Mouse (Mus musculus): ENCODE measurements around the gene Tmem94.

Gene Tmem94

DNA sequence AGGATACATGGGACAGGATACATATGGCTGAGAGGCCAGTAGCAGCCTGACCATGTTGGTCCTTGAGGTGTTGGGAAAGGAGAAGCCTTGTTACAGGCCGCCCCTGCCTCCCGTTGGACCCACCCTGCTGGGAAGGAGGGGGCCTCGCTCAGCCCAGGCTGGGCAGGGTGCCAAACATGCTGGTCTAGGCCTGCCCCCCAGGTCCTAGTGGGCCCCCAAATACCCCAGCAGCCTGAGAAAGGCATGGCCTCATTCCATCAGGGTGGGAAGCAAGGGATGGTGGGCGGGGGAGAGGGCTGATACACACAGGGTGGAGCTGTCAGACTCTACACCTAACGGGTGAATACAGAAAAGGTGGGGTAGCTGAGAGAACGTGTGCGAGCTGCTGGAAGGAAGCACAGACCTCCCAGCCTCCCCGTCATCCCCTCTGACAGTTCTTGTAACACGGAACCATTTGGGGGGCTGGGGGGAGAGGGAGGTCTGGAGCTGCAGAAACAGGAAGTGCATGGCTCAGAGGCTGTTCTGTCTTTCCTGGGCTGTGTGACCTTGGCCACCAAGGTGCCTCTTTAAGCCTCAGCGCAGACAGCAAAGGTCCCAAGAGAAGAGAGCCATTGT lies 43.6 kb downstream of the Tmem94 start:
- no peak for DNase-seq (ENCODE audit: low read depth)

- DNase-seq (ENCODE audit: low read depth) = no peak
Observed at GRCm38 (mm10) chr11:115809311-115809781, 44.1 kb downstream of the Tmem94 start.

DNA sequence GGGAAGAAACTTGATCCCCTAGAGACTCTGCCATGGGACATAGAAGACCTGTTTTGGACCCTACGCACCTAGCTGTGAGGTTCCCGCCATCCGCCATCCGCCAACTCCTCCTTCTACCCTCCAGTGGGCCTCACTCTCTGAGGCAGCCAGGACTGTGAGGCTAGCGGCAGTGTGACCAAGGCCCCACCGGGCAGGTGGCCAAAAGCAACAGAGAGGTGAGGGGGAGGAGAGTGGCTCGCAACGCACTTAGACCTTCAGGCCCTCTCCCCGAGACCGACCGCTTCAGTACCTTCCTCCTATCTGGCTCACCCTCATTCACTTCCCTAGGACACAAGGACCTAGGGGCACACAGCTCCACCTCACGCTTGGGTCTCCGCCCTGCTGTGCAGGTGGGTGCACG lies 45.1 kb downstream of the Tmem94 start:
- no peak for DNase-seq (ENCODE audit: low read depth)

DNA sequence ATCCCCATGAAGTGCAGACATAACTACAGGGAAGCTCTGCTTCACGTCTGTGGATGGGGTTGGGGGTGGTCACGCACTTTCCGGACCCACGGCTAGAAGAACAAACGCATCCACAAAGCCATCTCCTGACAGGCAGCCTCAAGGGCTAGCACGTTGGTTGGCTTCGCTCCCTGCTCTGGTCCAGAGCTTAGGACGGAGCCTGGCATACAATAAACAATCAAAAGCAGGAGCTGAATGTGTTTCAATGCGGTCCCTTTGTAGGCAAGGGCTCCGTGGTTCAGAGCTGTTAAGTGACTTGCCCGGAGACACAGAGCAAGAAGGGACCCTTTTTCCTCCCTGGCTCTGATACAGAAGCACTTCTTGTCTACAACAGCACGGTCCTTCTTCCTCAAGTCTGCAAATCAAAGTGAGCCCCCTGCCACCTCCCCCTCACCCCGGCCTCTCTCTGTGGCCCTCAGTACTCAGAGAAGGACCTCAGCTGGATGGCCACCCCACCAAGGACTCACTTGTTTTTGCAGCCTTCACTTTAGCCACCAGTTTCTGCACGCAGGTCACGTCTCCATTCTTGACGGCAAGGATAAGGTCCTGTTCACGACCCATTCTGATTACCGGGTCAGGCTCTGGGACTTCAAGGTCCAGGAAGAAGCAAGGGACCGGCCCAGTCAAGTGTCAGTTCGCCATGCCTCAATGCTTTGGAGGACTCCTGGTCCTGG lies 46.3 kb downstream of the Tmem94 start:
- DNase-seq (ENCODE audit: low read depth) = no peak

DNA sequence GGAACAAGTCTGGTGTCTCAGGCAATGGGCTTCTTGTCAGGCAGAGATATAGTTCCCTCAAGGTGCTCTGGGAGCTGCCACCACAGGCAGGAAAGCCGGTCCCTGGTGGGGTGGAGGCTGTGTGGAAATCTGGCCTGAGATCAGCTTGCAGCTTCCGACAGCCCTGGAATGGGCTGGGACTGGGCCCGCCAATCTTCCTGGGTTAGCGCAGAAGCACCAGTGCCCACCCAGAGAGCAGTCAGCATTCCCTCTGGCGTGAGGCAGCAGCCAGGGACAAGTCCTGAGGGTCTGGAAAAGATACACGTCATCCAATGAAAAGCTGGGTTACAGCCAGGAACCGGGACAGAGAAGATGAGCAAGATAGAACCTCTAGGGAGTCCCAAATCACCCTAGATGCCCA lies 46.9 kb downstream of the Tmem94 start:
- DNase-seq (ENCODE audit: low read depth) = no peak

DNA sequence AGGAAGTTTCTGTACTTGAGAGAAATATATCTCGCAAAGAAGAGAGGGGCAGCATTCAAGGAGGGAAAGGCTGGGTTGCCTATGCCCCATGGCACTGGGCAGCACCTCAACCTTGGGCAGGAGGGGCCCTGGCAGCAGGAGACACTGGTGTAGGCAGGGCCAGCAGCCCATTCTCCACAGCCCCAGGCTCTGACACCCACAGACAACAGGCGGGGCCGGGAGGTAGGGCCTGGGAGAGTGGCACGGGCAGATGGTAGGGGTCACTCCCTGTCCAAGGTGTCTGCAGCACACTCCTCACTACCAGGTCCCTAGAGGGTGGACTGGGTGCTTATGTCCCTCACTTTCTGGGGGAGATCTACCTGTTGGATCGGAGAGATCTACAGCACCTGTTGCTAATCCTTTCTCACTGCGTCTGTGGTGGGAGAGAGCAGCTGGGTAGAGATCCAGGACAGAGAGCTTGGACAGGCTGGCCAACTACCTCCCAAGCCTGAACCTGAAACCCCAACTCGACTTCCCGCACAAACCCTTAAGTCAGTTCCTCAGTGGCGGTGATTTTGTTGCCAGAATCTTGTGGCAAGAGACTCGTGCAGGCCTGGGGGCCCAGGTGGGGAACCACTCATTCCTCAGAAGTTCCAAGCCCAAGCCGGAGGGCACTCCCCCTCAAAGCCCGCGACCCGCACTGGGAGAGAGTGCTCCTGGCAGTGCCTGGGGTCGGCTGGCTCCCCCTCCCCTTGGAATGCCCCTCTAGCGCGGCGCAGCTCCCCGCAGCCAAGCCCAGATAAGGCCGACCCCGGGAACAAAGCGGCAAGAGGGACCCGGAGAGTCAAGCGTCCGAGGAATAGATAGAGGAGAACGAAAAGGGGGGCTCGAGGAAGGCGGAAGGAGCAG lies 47.5 kb downstream of the Tmem94 start:
- peak; percentile 41 for DNase-seq (ENCODE audit: low read depth)

DNA sequence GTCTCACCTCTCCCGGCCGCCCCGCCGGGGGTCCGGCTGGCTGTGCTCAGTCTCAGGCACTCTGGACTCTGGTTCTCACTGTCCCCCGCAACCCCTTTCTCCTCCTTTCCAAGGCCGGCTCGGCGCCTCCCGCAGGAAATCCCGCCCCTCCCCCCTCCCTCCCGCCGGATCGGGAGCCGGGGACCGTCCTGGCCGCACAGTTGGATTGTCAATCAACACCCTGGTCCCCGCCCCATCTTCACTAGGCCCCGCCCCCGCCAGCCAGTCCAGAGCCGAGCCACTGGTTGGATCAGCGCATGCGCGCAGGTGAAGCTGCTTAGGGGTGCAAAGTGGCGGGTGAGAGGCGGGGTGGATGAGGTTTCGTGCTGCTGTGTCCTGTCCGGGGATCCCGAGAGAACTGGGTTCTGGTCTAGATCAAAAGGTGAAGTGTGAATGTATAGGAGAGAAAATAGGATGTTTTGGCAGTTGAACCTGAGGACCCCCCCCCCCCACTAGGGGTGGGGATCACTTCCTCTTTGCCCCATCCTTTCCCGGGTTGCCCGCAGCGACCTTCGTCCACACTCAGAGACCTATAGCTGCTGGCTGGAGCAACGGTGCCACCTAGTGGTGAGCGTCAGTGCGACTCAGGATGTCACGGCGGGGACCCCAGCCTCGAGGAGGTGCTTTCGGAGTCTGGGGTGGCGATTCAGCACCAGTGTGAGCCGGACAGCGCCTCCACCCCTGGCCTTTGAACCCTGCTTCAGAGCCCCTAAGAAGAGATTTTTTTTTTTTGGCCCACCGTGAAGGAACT lies 48.5 kb downstream of the Tmem94 start, which contains the start of gene Caskin2:
Gene Caskin2 (minus strand): TSS at position 133 of the 790 bp plus-strand sequence.
- DNase-seq (ENCODE audit: low read depth) = peak; percentile 98

- peak; percentile 87 for DNase-seq (ENCODE audit: low read depth)
Observed at GRCm38 (mm10) chr11:115814605-115815450, 49.6 kb downstream of the Tmem94 start, which contains the start of gene Tsen54. TSS of gene Tsen54 (plus strand) at chr11:115814724.

- DNase-seq (ENCODE audit: low read depth) = no peak
Observed at GRCm38 (mm10) chr11:115817331-115817730, 52.1 kb downstream of the Tmem94 start.

GRCm38 (mm10) chr11:115819915-115820623 lies 54.8 kb downstream of the Tmem94 start:
- DNase-seq (ENCODE audit: low read depth) = no peak

GRCm38 (mm10) chr11:115821001-115821400 lies 55.8 kb downstream of the Tmem94 start:
- no peak for DNase-seq (ENCODE audit: low read depth)

GRCm38 (mm10) chr11:115823774-115824740 lies 58.8 kb downstream of the Tmem94 start, which contains the start of gene Llgl2:
TSS of gene Llgl2 (plus strand) at chr11:115824049.
- DNase-seq (ENCODE audit: low read depth) = peak; percentile 88

DNA sequence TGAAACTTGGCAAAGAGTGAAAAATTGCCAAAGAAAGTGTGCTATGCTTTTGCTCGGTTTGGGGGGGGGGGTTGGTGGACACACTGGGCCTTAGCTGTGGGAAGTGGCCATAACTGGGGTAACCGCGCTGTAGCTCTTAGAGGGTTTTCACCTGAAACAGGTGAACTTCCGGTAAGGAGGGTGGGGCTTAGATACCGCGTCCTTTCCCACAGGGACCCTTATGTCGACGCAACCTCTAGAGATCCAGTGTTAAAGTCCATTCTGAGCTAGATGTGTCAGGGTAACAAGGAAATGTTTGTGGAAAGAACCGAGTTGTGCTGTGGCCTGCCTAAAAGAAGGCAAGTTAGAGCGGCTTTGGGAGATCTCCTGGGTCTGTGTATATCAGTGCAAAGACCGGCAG lies 59.6 kb downstream of the Tmem94 start:
- peak; percentile 26 for DNase-seq (ENCODE audit: low read depth)

GRCm38 (mm10) chr11:115826487-115826886 lies 61.3 kb downstream of the Tmem94 start:
- DNase-seq (ENCODE audit: low read depth) = no peak

GRCm38 (mm10) chr11:115827624-115828023 lies 62.4 kb downstream of the Tmem94 start:
- DNase-seq (ENCODE audit: low read depth) = no peak

DNA sequence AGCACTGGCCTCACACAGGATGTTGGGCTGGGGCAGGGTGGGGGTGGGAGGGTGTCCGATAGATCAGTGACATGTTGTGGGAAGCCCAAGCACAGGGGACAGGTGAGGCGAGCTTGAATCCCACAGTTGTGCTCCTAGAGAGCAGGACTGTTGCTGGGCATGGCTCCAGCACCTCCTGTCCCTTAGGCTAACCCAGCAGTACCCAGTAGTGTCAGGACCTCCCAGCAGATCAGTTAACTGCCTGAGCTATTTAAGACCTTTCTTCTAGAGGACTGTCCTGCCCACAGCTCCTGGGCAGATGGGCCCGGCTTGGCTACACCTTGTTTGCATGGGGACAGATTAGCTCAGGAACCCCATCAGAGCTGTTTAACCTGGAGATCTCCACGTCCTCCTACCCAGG lies 63.8 kb downstream of the Tmem94 start:
- DNase-seq (ENCODE audit: low read depth) = no peak

DNA sequence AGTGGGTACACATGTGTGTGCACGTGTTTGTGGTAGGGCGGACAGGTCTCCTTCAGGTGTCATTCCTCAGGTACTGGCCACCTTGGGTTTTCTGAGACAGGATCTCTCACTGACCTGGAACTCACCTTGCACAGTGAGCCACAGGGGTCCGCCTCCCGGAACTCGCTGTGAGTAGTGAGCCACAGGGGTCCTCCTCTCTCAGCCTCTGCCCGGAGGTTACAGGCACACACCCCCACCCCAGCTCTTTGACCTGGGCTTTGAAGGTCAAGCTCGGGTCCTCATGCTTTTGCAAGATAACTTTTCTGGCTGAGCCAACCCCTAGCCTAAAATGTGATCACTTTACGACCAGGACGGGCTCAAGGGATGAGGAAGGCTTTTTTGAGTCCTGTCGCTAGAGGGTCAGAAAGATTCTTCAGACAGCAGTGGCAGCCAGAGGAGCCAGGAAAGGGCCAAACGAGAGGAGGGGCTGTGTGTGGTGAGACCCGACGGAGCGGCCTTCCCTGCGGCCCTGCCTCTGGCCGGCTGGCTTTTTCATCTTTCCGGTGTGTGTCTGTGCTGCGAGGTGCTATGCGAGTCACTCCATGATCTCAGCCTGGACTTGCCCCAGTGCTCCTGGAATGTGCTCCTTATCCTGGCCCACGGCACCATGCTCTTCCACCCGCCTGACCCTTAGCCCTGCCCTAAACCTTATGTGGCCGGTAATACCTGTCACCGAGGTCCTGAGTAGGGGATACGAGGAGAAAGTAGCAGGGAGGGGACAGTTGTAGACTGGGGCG lies 65.5 kb downstream of the Tmem94 start:
- no peak for DNase-seq (ENCODE audit: low read depth)

GRCm38 (mm10) chr11:115831518-115831917 lies 66.3 kb downstream of the Tmem94 start:
- no peak for DNase-seq (ENCODE audit: low read depth)
